Mouse (Mus musculus): Measurements from ENCODE around the gene C2cd2.

DNA sequence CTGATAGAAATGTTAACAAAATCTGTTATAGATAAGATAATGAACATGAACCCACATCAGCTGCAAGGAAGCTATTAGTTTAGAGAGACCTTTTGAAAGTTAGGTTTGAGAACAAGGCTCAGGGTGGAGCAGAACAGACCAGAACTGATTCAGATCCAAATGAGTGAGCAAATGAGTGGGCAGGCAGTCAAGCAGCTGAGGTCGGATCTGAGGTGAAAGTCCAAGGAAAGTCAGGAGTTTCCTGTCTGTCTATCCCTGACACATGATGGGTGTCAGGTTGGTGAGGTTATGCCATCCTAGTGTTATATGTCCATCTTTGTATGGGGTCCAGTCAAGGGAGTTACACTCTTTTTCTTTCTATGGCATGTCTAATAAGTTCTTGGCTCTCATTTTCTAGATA, 32.9 kb downstream of the C2cd2 start:
- TF ChIP-seq CTCF (IDR thresholded peaks at IDR 0.05; ENCODE audit: low read depth, low read length) (no peak), GATA1 (IDR thresholded peaks at IDR 0.05; ENCODE audit: borderline replicate concordance, low read length) (no peak), TAL1 (conservative IDR thresholded peaks at IDR 0.05; ENCODE audit: low read depth, low read length) (no peak), GATA2 (IDR thresholded peaks at IDR 0.05; ENCODE audit: borderline replicate concordance, low read depth, low read length) (no peak), POLR2AphosphoS5 (IDR thresholded peaks at IDR 0.05; ENCODE audit: insufficient replicate concordance, low read depth, low read length) (no peak)
